Mouse (Mus musculus) adrenal gland, adult 8-10 months (tissue): ENCODE measurements around the gene Ms4a12. TPM values are rescaled to one million over a fixed set of nuclear protein-coding genes. Genes with fewer than 3 reads are reported as not detected.
A peak's percentile ranks its signal among the peaks of the same experiment; 100 is the strongest.
"Not testable (repeated sequence)": the region's sequence is repeated elsewhere in the genome, so short reads cannot be mapped to it uniquely, and the experiment has no call there.

Experiments
- DNase-seq: peaks from one replicate; pipeline ENCODE4 v3.0.0; 2022
- total RNA-seq, 4 experiments: library from RNA; stranded (reverse); gene quantifications; 2 replicates each; pipeline ENCODE4 v1.2.4; 2022

The Ms4a12 gene
- under 1 TPM in 1 of 4 experiments, not detected in 3; 0.22 TPM for total RNA-seq

- DNase-seq, result no peak
These were observed at the start of gene Ms4a12 for GRCm38 (mm10) chr19:11232348-11232747. Gene Ms4a12 (minus strand): TSS chr19:11232448.

- DNase-seq, result no peak
These were observed 48.0 kb upstream of the Ms4a12 start for GRCm38 (mm10) chr19:11280223-11280622.

GRCm38 (mm10) chr19:11276431-11276830 is 44.2 kb upstream of the Ms4a12 start:
- DNase-seq, result no peak

GRCm38 (mm10) chr19:11266956-11267355 is 34.7 kb upstream of the Ms4a12 start:
- DNase-seq, result no peak

GRCm38 (mm10) chr19:11266052-11266845 is 34.0 kb upstream of the Ms4a12 start, which contains the start of gene Ms4a1:
Gene Ms4a1 (minus strand): TSS chr19:11266241.
- DNase-seq, result no peak

GRCm38 (mm10) chr19:11264602-11265185 is 32.4 kb upstream of the Ms4a12 start:
- DNase-seq, result no peak

GRCm38 (mm10) chr19:11263549-11263948 is 31.3 kb upstream of the Ms4a12 start:
- DNase-seq, result no peak

GRCm38 (mm10) chr19:11262932-11263331 is 30.7 kb upstream of the Ms4a12 start:
- DNase-seq, result not testable (repeated sequence)

- DNase-seq, result no peak
These were observed 29.3 kb upstream of the Ms4a12 start for GRCm38 (mm10) chr19:11261522-11261921.

- no peak for DNase-seq
These were observed 12.0 kb upstream of the Ms4a12 start for GRCm38 (mm10) chr19:11244230-11244629.

- DNase-seq, result no peak
These were observed 10.3 kb upstream of the Ms4a12 start for GRCm38 (mm10) chr19:11242560-11242959.

- no peak for DNase-seq
These were observed 3.6 kb upstream of the Ms4a12 start for GRCm38 (mm10) chr19:11235820-11236219.

- no peak for DNase-seq
These were observed 2.9 kb upstream of the Ms4a12 start for GRCm38 (mm10) chr19:11234921-11235735.

- no peak for DNase-seq
These were observed 2.0 kb upstream of the Ms4a12 start for GRCm38 (mm10) chr19:11234244-11234643.

GRCm38 (mm10) chr19:11196546-11196945 is 35.7 kb downstream of the Ms4a12 start, which contains the start of gene Ms4a13:
Gene Ms4a13 (minus strand): TSS chr19:11196737.
- no peak for DNase-seq

- no peak for DNase-seq
These were observed 39.7 kb downstream of the Ms4a12 start for GRCm38 (mm10) chr19:11192552-11192951.

GRCm38 (mm10) chr19:11184121-11184520 is 48.1 kb downstream of the Ms4a12 start:
- DNase-seq, result peak; percentile 10

- no peak for DNase-seq
These were observed 54.8 kb downstream of the Ms4a12 start for GRCm38 (mm10) chr19:11177464-11177863.

- no peak for DNase-seq
These were observed 67.1 kb downstream of the Ms4a12 start, which contains the start of gene 1700025F22Rik for GRCm38 (mm10) chr19:11165172-11165571. Gene 1700025F22Rik (minus strand): TSS chr19:11165320.
